Mouse (Mus musculus): Measurements from ENCODE around the gene Borcs6.
A peak's percentile ranks its signal among the peaks of the same experiment; 100 is the strongest.

- peak; percentile 85 for TF ChIP-seq CTCF (IDR thresholded peaks at IDR 0.05; ENCODE audit: control insufficient read depth, insufficient read depth, insufficient read length)
- TF ChIP-seq MYOG (IDR thresholded peaks at IDR 0.05; ENCODE audit: control insufficient read depth, extremely low read depth, insufficient read length): no peak
Observed at GRCm38 (mm10) chr11:69035849-69036248, 23.7 kb upstream of the Borcs6 start.
